Mouse (Mus musculus) embryonic facial prominence, embryonic 10.5 days (tissue): Measurements from ENCODE around the gene Insrr. TPM values are rescaled to one million over a fixed set of nuclear protein-coding genes. Genes with fewer than 3 reads are reported as not detected.

Source experiments
- DNase-seq: peaks from one replicate; pipeline ENCODE4 v3.0.0-alpha.2; 2017; ENCODE audit warnings: low spot score
- H3K27ac ChIP-seq: fragments of 300-500 bp; sonication (generic); replicated peaks from 2 replicates; pipeline ENCODE4 v1.5.1; 2016; ENCODE audit warnings: mild to moderate bottlenecking
- H3K27me3 ChIP-seq: fragments of 300-500 bp; sonication (generic); replicated peaks from 2 replicates; pipeline ENCODE4 v1.6.1; 2016; ENCODE audit warnings: low read depth, mild to moderate bottlenecking; ENCODE audit not compliant: poor library complexity, severe bottlenecking
- H3K36me3 ChIP-seq: fragments of 300-500 bp; sonication (generic); replicated peaks from 2 replicates; pipeline ENCODE4 v1.6.1; 2016; ENCODE audit warnings: mild to moderate bottlenecking, moderate library complexity
- H3K4me1 ChIP-seq: fragments of 300-500 bp; sonication (generic); 2 replicates; pipeline ENCODE4 v1.6.1; 2016
- H3K4me3 ChIP-seq: fragments of 300-500 bp; sonication (generic); 2 replicates; pipeline ENCODE4 v1.5.1; 2016; ENCODE audit warnings: mild to moderate bottlenecking, moderate library complexity
- H3K9me3 ChIP-seq: fragments of 300-500 bp; sonication (generic); 2 replicates; pipeline ENCODE4 v1.6.1; 2016; ENCODE audit warnings: mild to moderate bottlenecking
- WGBS: fragments of 180-500 bp; shearing (Covaris S2); methylation state at CpG from one replicate; pipeline ENCODE4 v1.1.7; 2016; 5-methylcytosine and 5-hydroxymethylcytosine counted together
- polyA plus RNA-seq: library from polyadenylated mRNA; unstranded; fragments of >200 nt; fragmentation: Nextera tagmentation; extraction: Ambion mirVana; gene quantifications from 2 replicates; pipeline ENCODE4 v1.2.1, GENCODE M21; 2016

The Insrr gene
- 0.49 and 0.54 TPM in 2 replicates for polyA plus RNA-seq

DNA sequence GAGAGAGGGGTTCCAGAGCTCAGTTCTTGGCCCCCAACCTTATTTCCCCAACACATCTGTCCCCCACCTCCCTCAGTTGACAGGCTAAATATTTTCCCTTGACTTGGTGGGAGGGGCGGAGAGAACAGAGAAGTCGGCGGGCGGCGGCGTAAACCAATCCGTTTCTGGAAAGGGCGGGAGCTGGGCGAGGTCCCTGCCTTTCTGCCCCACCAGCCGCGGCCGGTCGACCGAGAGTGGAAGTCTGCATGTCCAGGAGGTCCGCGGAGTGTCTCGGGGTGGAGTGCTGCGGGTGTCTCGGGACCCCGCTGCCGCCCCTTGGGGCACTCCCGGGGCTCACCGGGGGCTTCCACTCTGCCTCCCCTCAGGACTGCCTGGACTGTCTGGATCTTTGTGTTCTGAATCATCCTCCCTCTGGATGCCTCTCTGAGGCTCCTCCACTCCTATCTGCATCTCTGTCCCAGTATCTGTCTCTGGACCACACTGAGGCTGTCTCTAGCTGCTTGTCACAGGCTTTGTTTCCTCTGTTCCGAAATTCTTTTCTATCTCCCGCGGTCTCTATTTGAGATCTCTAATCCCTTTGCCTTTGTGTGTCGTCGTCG lies at the start of gene Insrr:
Insrr (plus strand) TSS at position 216 of the 599 bp plus-strand sequence.
- WGBS = under 1% methylated on average over 29 of the region's 29 CpGs

DNA sequence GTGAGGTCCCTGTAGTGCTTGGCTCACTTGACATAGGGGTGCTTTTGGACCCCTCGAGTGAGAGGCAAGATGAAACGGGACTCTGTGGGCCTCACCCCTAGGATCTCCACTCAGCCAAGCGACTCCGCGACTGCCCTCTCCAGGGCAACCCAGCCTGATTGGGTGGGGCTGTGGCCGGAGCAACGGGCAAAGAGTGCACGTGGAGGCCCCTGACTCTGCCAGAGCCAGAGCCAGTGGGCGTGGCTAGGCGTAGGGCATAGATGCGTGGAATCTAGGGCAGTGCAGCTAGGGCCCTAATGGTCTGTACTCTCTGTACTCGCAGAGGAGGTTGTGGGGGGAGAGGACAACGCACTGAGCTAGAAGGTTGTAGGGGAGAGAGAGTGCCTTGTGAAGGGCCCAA lies 48.3 kb upstream of the Insrr start, which contains the start of gene Lrrc71:
Lrrc71 (minus strand) TSS at position 195 of the 400 bp plus-strand sequence.
- DNase-seq = no peak
- H3K9me3 ChIP-seq = no peaks in the 10 kb centered on the region
- no peak within 1 kb of the TSS for H3K27ac ChIP-seq
- peaks cover 22% of the 10 kb centered on the region for H3K4me1 ChIP-seq
- peaks cover 12% of the 10 kb centered on the region; the same call in 1 of the 2 replicates for H3K36me3 ChIP-seq
- peaks cover 39% of the 10 kb centered on the region for H3K27me3 ChIP-seq
- WGBS = 52% methylated on average over 13 of the region's 13 CpGs
- no peak within 1 kb of the TSS for H3K4me3 ChIP-seq

More for the DNA sequence above, at the start of gene Insrr:
- no peaks in the 10 kb centered on the region for H3K9me3 ChIP-seq
- DNase-seq = peak; percentile 64
- peak within 1 kb of the TSS; percentile 57 for H3K4me3 ChIP-seq
- H3K4me1 ChIP-seq = peaks cover 47% of the 10 kb centered on the region
- H3K27me3 ChIP-seq = peaks cover 100% of the 10 kb centered on the region
- no peaks in the 10 kb centered on the region for H3K36me3 ChIP-seq
- peak within 1 kb of the TSS; percentile 59 for H3K27ac ChIP-seq

DNA sequence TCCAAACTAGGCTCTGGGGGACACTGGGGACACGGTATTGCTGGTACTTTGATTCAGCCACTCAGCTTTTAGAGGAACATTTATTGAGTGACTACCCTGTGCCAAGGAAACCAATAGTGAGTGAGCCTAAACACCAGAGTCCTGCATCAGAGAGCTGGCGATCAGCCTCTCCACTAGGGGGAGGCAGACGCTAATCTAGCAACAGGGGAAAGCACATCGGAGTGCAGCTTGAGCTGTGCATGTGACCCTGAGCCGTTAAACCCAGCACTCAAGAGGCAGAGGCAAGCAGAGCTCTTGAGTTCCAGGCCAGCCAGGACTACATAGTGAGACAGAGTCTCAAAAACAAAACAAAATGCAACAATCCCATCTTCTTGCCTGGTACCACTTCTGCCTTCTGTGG lies 47.7 kb upstream of the Insrr start:
- 16% methylated on average over 5 of the region's 5 CpGs for WGBS
- peaks cover 14% of the 10 kb centered on the region; the same call in 1 of the 2 replicates for H3K36me3 ChIP-seq
- H3K4me1 ChIP-seq = peaks cover 22% of the 10 kb centered on the region
- H3K27ac ChIP-seq = no peak overlapping the region
- H3K27me3 ChIP-seq = peaks cover 46% of the 10 kb centered on the region
- peak; percentile 59 for DNase-seq
- H3K4me3 ChIP-seq = no peak overlapping the region
- no peaks in the 10 kb centered on the region for H3K9me3 ChIP-seq

DNA sequence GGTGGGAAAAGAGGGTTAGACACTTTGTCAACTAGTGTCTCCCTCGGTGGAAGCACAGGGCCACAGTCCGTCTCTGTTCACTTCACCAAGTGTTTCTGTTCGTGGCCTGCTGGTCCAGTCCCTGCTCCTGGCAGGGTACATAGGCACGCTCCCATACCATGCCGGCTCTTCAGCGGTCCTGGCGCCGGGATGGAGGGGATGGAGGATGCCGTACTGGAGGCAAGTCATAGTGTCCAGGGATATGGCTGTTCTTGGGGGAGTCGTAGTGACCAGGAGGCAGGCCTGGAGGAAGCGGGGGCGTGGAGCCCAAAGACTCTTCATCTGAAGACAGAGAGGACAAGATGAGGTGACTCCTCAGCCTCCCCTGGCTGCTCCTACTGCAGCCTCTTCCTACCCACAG lies 46.8 kb upstream of the Insrr start:
- Histone ChIP-seq H3K4me1 (peaks cover 17% of the 10 kb centered on the region), H3K27me3 (peaks cover 55% of the 10 kb centered on the region), H3K36me3 (peaks cover 18% of the 10 kb centered on the region; the same call in 1 of the 2 replicates), H3K4me3 (no peak overlapping the region), H3K27ac (no peak overlapping the region), H3K9me3 (no peaks in the 10 kb centered on the region)
- DNase-seq = no peak
- 91% methylated on average over 12 of the region's 12 CpGs for WGBS

DNA sequence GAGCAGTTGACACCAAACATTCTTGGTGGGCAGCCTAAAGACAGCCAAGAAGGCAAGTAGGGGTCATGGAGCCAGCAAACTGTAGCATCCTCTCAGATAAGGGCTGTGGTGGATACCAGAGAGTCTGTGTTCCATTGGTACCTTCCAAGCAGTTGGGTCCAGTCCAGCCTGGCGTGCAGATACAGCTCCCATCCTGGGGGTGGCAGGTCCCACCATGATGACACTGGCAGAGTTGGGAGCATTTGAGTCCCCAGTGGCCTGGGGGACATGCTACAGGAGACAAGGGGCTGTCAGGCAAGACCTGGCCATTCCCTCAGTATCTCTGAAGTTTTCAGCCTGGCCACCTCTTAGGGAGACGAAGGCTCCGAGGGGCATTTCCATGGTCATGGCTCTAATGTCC lies 44.2 kb upstream of the Insrr start:
- DNase-seq = no peak
- no peak overlapping the region for H3K4me3 ChIP-seq
- H3K27ac ChIP-seq = no peak overlapping the region
- no peaks in the 10 kb centered on the region for H3K9me3 ChIP-seq
- WGBS = 90% methylated on average over 3 of the region's 3 CpGs
- H3K27me3 ChIP-seq = peaks cover 66% of the 10 kb centered on the region
- H3K36me3 ChIP-seq = peaks cover 18% of the 10 kb centered on the region; the same call in 1 of the 2 replicates
- peaks cover 18% of the 10 kb centered on the region for H3K4me1 ChIP-seq

DNA sequence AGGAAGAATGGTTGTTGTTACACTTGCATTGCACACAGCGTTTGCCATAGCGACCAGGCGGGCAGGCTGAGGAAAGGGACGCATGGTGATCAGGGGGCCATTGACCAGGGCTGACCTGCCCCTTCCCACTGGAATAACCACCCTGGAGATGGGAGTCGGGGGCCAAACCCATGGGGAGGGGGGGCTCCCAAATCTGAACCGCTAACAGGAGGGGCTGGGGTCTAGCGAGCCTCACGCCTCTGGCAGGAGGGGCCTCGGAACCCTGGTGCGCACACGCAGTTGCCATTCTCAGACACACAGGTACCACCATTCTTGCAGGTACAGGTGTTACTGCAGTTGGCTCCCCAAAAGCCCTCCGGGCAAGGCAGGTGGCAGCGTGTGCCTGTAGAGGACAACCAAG lies 42.9 kb upstream of the Insrr start:
- Histone ChIP-seq H3K9me3 (no peaks in the 10 kb centered on the region), H3K4me3 (no peak overlapping the region), H3K27ac (no peak overlapping the region), H3K4me1 (peaks cover 23% of the 10 kb centered on the region), H3K36me3 (peaks cover 20% of the 10 kb centered on the region; the same call in 1 of the 2 replicates), H3K27me3 (peaks cover 71% of the 10 kb centered on the region)
- DNase-seq = no peak
- WGBS = 84% methylated on average over 13 of the region's 13 CpGs

DNA sequence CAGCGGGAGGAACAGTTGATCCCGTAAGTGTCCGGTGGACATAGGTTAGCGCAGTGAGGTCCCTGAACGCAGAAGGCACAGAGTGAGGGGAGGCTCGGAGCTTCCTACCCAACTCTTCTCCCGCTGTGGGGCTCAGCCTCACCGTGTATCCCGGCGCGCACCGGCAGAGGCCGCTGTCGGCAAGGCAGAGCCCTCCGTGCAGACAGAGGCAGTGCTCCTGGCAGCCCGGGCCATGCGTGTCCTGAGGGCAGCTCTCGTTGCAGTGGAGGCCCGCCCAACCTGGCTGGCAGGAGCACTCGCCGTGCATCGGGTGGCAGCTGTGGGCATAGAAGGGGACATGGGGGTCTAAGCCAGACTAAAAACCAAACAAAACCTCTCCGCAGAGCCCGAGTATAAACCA lies 40.8 kb upstream of the Insrr start:
- WGBS = 3% methylated on average over 24 of the region's 24 CpGs
- H3K27ac ChIP-seq = peak overlapping the region; percentile 58
- H3K36me3 ChIP-seq = peaks cover 25% of the 10 kb centered on the region; the same call in 1 of the 2 replicates
- peak overlapping the region; percentile 44 for H3K4me3 ChIP-seq
- peaks cover 40% of the 10 kb centered on the region for H3K4me1 ChIP-seq
- no peaks in the 10 kb centered on the region for H3K9me3 ChIP-seq
- peaks cover 63% of the 10 kb centered on the region for H3K27me3 ChIP-seq
- peak; percentile 91 for DNase-seq

DNA sequence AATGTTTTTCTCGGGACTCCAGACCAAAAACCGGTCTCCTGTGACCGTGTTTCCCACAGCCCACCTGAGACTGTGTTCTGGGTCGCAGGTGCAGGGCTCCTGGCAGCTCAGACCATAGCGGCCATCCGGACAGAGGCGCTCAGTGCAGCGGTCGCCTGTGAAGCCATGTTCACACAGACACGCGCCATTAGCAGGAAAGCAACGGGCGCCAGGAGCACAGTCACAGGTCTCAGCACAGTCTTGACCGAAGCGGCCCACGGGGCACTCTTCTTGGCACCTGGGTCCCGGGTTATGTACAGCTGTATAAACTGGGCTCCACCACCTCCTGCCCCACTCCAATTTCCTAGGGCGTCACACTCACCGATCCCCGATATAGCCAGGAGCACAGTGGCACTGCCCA lies 40.3 kb upstream of the Insrr start:
- peak overlapping the region; percentile 44 for H3K4me3 ChIP-seq
- peak overlapping the region; percentile 58; the same call in 1 of the 2 replicates for H3K27ac ChIP-seq
- H3K4me1 ChIP-seq = peaks cover 46% of the 10 kb centered on the region
- H3K36me3 ChIP-seq = peaks cover 23% of the 10 kb centered on the region; the same call in 1 of the 2 replicates
- 48% methylated on average over 20 of the region's 20 CpGs for WGBS
- DNase-seq = no peak
- peaks cover 58% of the 10 kb centered on the region for H3K27me3 ChIP-seq
- H3K9me3 ChIP-seq = no peaks in the 10 kb centered on the region

DNA sequence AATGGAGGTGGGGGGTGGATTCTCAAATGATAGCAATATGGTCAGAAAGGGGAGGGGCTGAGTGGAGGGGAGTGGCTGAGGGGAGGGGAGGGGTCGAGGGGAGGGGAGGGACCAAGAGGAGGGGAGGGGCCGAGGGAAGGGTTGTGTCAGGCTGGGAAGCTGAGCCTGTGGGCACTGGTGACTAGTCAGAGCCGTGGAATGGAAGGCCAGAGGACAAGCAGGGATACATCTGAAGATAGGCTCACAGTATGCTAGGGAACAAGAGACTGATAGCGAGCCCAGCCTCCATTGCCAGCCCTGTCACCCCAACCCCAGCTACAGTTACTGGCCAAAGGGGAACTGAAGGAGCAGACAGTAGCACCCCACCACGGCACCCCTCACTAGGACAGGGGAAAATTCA lies 38.1 kb upstream of the Insrr start:
- Histone ChIP-seq H3K27ac (peak overlapping the region; percentile 41), H3K36me3 (peaks cover 15% of the 10 kb centered on the region; the same call in 1 of the 2 replicates), H3K4me1 (peaks cover 67% of the 10 kb centered on the region), H3K9me3 (no peaks in the 10 kb centered on the region), H3K27me3 (peaks cover 55% of the 10 kb centered on the region), H3K4me3 (no peak overlapping the region)
- WGBS = 44% methylated on average over 4 of the region's 5 CpGs
- peak; percentile 42 for DNase-seq

DNA sequence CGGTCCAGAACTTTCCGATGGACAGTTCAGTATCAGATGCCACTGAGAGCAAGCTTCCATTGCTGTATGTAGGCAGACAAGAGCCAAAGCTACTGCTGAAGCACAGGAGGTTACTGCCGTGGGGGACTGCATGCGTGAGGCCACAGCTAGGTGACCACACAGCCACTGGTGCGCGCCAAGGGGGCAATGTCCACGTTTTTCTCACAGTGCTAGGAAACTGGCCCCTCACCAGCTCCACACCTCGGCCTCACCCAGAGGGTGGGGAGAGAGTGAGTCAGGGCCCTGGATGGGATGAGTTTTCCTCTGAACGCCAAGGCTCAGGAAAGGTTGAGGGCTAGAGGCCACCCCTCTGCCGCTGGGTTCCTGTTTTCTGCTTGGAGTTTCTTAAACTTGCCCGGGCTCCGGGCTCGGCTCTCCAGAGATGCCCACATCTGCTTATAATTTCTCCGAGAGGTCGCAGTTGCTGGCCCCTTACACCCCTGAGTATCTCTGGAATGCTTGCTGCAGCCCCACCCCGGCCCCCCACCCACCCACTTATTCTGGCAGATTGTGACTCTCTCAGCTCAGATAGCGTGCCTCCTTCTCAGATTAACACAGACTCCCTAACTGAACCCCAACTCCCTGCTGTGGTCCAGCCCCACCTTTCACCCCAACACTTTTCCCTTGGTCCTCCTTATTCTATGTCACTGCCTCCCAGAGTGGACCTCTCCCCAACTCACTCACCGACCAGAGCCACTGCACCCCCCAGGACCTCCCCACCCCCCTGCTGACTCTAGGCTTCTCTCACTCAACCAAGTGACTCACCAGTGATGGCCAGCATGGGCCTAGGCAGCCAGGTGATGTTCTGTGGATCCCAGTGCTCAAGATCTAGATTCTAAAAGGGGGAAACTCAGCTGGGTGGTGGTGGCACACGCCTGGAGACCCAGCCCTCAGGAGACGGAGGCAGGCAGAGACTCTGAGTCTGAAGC lies 35.1 kb upstream of the Insrr start:
- H3K27ac ChIP-seq = peak overlapping the region; percentile 83
- peaks cover 9% of the 10 kb centered on the region; the same call in 1 of the 2 replicates for H3K36me3 ChIP-seq
- peaks cover 85% of the 10 kb centered on the region for H3K4me1 ChIP-seq
- H3K27me3 ChIP-seq = peaks cover 55% of the 10 kb centered on the region
- no peaks in the 10 kb centered on the region for H3K9me3 ChIP-seq
- peak overlapping the region; percentile 21; the same call in 1 of the 2 replicates for H3K4me3 ChIP-seq
- peak; percentile 64 for DNase-seq
- WGBS = 48% methylated on average over 20 of the region's 20 CpGs

DNA sequence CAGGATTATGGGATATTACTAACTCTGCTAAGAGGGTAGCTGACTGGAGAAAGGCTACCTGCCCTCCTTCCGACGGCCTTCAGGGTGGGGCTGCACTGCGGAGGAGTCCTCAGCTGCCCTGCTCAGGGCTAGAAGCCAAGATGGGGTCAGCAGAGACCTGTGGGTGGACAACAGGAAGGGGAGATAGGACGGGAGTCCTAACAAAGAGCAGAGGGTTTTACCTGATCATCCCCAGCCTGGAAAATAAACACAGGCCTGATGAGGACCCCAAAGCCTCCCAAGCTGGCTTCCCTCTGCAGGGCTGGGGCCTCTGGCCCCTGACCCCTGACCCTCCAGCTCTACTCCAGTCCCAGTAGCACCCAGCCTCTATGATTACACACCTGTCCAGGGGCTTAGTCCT lies 33.5 kb upstream of the Insrr start:
- Histone ChIP-seq H3K27ac (peak overlapping the region; percentile 83), H3K36me3 (peaks cover 4% of the 10 kb centered on the region; the same call in 1 of the 2 replicates), H3K9me3 (no peaks in the 10 kb centered on the region), H3K4me1 (peaks cover 95% of the 10 kb centered on the region), H3K27me3 (peaks cover 55% of the 10 kb centered on the region), H3K4me3 (peak overlapping the region; percentile 38; the same call in 1 of the 2 replicates)
- 38% methylated on average over 4 of the region's 4 CpGs for WGBS
- no peak for DNase-seq

DNA sequence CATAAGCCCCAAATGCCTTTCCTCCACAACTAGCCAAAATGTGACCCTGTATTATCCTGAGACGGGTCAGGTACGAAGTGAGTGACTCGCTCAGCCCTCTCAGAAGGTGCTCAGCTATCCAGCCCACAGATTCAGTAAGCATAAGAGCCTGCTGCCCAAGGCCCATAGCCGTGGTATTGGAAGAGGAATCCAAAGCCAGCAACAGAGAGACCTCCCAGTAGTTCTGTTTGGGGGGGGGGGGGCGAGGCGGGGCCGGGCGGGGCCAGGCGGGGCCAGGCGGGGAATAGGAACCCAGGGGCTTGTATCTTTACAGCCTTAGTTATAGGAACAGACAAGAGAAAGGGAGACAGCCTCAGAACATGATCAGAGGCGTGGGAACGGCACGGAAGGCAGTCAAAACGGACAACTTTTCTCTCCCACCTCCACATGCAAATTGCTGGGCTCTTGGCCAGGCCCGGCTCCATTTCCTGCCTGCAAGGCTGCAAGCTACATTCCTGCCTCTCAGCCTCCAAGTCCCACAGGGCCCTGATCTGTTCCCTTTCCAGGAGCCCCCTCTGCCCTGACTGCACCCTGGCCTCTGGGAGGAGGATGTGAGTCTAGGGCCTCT lies 33.0 kb upstream of the Insrr start:
- peak; percentile 65 for DNase-seq
- peaks cover 95% of the 10 kb centered on the region for H3K4me1 ChIP-seq
- peak overlapping the region; percentile 38 for H3K4me3 ChIP-seq
- WGBS = 18% methylated on average over 15 of the region's 15 CpGs
- peaks cover 56% of the 10 kb centered on the region for H3K27me3 ChIP-seq
- H3K27ac ChIP-seq = peak overlapping the region; percentile 83
- peaks cover 4% of the 10 kb centered on the region; the same call in 1 of the 2 replicates for H3K36me3 ChIP-seq
- no peaks in the 10 kb centered on the region for H3K9me3 ChIP-seq
